Mouse (Mus musculus) MEL (cell line): ENCODE data around the gene Hoxc6. TPM values are rescaled to one million over a fixed set of nuclear protein-coding genes. Genes with fewer than 3 reads are reported as not detected.

Experiments
- DNase-seq: peaks from one replicate; pipeline ENCODE4 v3.0.0; 2011; ENCODE audit warnings: low read depth, low spot score
- H3K27ac ChIP-seq: 2 replicates; pipeline ENCODE4 v1.5.1; 2012; ENCODE audit warnings: low read depth, mild to moderate bottlenecking, control low read depth, low read length, moderate library complexity; ENCODE audit not compliant: control insufficient read depth
- H3K27me3 ChIP-seq, 2 experiments: fragments of 150-350 bp in 1 of 2; sonication (generic) in 1 of 2; 2 replicates each; pipeline ENCODE4 v1.6.1; 2012; ENCODE audit warnings: low read length in 2 of 2, mild to moderate bottlenecking in 2 of 2, improper control_type of control experiment in 1 of 2, moderate library complexity in 1 of 2; ENCODE audit not compliant: insufficient read depth in 2 of 2, control insufficient read depth in 1 of 2
- H3K36me3 ChIP-seq, 2 experiments: 2 replicates each; pipeline ENCODE4 v1.6.1; 2012 to 2014; ENCODE audit warnings: low read length in 2 of 2, improper control_type of control experiment in 1 of 2, inconsistent platforms in 1 of 2, mild to moderate bottlenecking in 1 of 2; ENCODE audit not compliant: insufficient read depth in 2 of 2, control insufficient read depth in 1 of 2
- H3K4me1 ChIP-seq, 2 experiments: fragments of 150-350 bp in 1 of 2; sonication (generic) in 1 of 2; 2 replicates each; pipeline ENCODE4 v1.6.1; 2012; ENCODE audit warnings: low read length in 2 of 2, improper control_type of control experiment in 1 of 2, mild to moderate bottlenecking in 1 of 2; ENCODE audit not compliant: insufficient read depth in 2 of 2, control insufficient read depth in 1 of 2
- H3K4me3 ChIP-seq, 2 experiments: fragments of 150-350 bp in 1 of 2; sonication (generic) in 1 of 2; 2 replicates each; pipeline ENCODE4 v1.5.1; 2012; ENCODE audit warnings: low read depth in 2 of 2, low read length in 2 of 2, mild to moderate bottlenecking in 2 of 2, moderate library complexity in 2 of 2, control low read depth in 1 of 2, improper control_type of control experiment in 1 of 2; ENCODE audit not compliant: control insufficient read depth in 1 of 2, insufficient read depth in 1 of 2
- H3K79me2 ChIP-seq: 2 replicates; pipeline ENCODE4 v1.6.1; 2012; ENCODE audit warnings: mild to moderate bottlenecking, low read length, moderate library complexity; ENCODE audit not compliant: control insufficient read depth, poor library complexity, insufficient read depth
- H3K9ac ChIP-seq: 2 replicates; pipeline ENCODE4 v1.6.1; 2012; ENCODE audit warnings: low read depth, mild to moderate bottlenecking, control low read depth, low read length, moderate library complexity; ENCODE audit not compliant: control insufficient read depth, poor library complexity, severe bottlenecking
- H3K9me3 ChIP-seq: fragments of 150-350 bp; sonication (generic); replicated peaks from 2 replicates; pipeline ENCODE4 v1.6.1; 2012; ENCODE audit warnings: mild to moderate bottlenecking, low read length, improper control_type of control experiment, moderate library complexity; ENCODE audit not compliant: insufficient read depth
- CTCF ChIP-seq, 3 experiments: IDR thresholded peaks in 2 of 3; conservative IDR thresholded peaks in 1 of 3; 2 replicates each; pipeline ENCODE4 v1.5.1; 2011 to 2012; ENCODE audit warnings: low read length in 3 of 3, low read depth in 2 of 3, mild to moderate bottlenecking in 2 of 3, improper control_type of control experiment in 1 of 3, inconsistent platforms in 1 of 3, mixed read lengths in 1 of 3, moderate library complexity in 1 of 3; ENCODE audit not compliant: control insufficient read depth in 1 of 3, insufficient read depth in 1 of 3, poor library complexity in 1 of 3, severe bottlenecking in 1 of 3
- E2F4 ChIP-seq: IDR thresholded peaks from 2 replicates; pipeline ENCODE4 v1.6.1; 2011; ENCODE audit warnings: low read depth, low read length, improper control_type of control experiment, borderline replicate concordance
- ELF1 ChIP-seq: IDR thresholded peaks from 2 replicates; pipeline ENCODE4 v1.6.1; 2014; ENCODE audit warnings: low read depth, mild to moderate bottlenecking, inconsistent platforms, low read length, improper control_type of control experiment, moderate library complexity
- EP300 ChIP-seq, 2 experiments: IDR thresholded peaks; 2 replicates each; pipeline ENCODE4 v1.6.1; 2011; ENCODE audit warnings: improper control_type of control experiment in 2 of 2, low read length in 2 of 2, low read depth in 1 of 2, mild to moderate bottlenecking in 1 of 2
- ETS1 ChIP-seq: IDR thresholded peaks from 2 replicates; pipeline ENCODE4 v1.6.1; 2012; ENCODE audit warnings: low read depth, mild to moderate bottlenecking, inconsistent platforms, low read length, improper control_type of control experiment, moderate library complexity
- GABPA ChIP-seq: IDR thresholded peaks from 2 replicates; pipeline ENCODE4 v1.6.1; 2012; ENCODE audit warnings: low read depth, mild to moderate bottlenecking, inconsistent platforms, low read length, improper control_type of control experiment, moderate library complexity
- GATA1 ChIP-seq: IDR thresholded peaks from 2 replicates; pipeline ENCODE4 v1.6.1; 2011; ENCODE audit warnings: low read depth, low read length, improper control_type of control experiment
- JUND ChIP-seq: IDR thresholded peaks from 2 replicates; pipeline ENCODE4 v1.6.1; 2011; ENCODE audit warnings: low read depth, mild to moderate bottlenecking, improper control_type of control experiment, low read length
- KAT2A ChIP-seq: conservative IDR thresholded peaks from 2 replicates; pipeline ENCODE4 v1.6.1; 2012; ENCODE audit warnings: low read depth, low read length, improper control_type of control experiment, inconsistent platforms
- MAFK ChIP-seq: IDR thresholded peaks from 2 replicates; pipeline ENCODE4 v1.6.1; 2011; ENCODE audit warnings: low read depth, mild to moderate bottlenecking, low read length, improper control_type of control experiment, borderline replicate concordance
- MYB ChIP-seq: IDR thresholded peaks from 2 replicates; pipeline ENCODE4 v1.6.1; 2011; ENCODE audit warnings: mild to moderate bottlenecking, low read depth, low read length, improper control_type of control experiment
- MYC ChIP-seq: IDR thresholded peaks from 2 replicates; pipeline ENCODE4 v1.6.1; 2011; ENCODE audit warnings: low read depth, mild to moderate bottlenecking, low read length, improper control_type of control experiment, moderate library complexity
- NRF1 ChIP-seq: IDR thresholded peaks from 2 replicates; pipeline ENCODE4 v1.6.1; 2014; ENCODE audit warnings: low read depth, mild to moderate bottlenecking, inconsistent platforms, low read length, improper control_type of control experiment, moderate library complexity; ENCODE audit not compliant: poor library complexity, insufficient read depth, severe bottlenecking
- POLR2A ChIP-seq, 2 experiments: IDR thresholded peaks; 2 replicates each; pipeline ENCODE4 v1.6.1; 2011 to 2012; ENCODE audit warnings: low read length in 2 of 2, mild to moderate bottlenecking in 2 of 2, control low read depth in 1 of 2, improper control_type of control experiment in 1 of 2, low read depth in 1 of 2, moderate library complexity in 1 of 2; ENCODE audit not compliant: control insufficient read depth in 1 of 2, insufficient read depth in 1 of 2, poor library complexity in 1 of 2
- POLR2AphosphoS2 ChIP-seq: IDR thresholded peaks from 2 replicates; pipeline ENCODE4 v1.6.1; 2011; ENCODE audit warnings: low read length, improper control_type of control experiment
- RAD21 ChIP-seq: IDR thresholded peaks from 2 replicates; pipeline ENCODE4 v1.6.1; 2011; ENCODE audit warnings: mild to moderate bottlenecking, low read depth, low read length, improper control_type of control experiment
- RCOR1 ChIP-seq: IDR thresholded peaks from 2 replicates; pipeline ENCODE4 v1.6.1; 2012; ENCODE audit warnings: low read depth, mild to moderate bottlenecking, inconsistent platforms, low read length, improper control_type of control experiment
- SIN3A ChIP-seq: IDR thresholded peaks from 2 replicates; pipeline ENCODE4 v1.6.1; 2012; ENCODE audit warnings: low read length, improper control_type of control experiment, inconsistent platforms
- TBP ChIP-seq: IDR thresholded peaks from 2 replicates; pipeline ENCODE4 v1.8.0; 2011; ENCODE audit warnings: low read depth, low read length, improper control_type of control experiment
- TCF12 ChIP-seq: IDR thresholded peaks from 2 replicates; pipeline ENCODE4 v1.6.1; 2014; ENCODE audit warnings: low read depth, mild to moderate bottlenecking, inconsistent platforms, low read length, improper control_type of control experiment, moderate library complexity
- UBTF ChIP-seq: IDR thresholded peaks from 2 replicates; pipeline ENCODE4 v1.6.1; 2012; ENCODE audit warnings: low read depth, mild to moderate bottlenecking, inconsistent platforms, low read length, improper control_type of control experiment, moderate library complexity, borderline replicate concordance; ENCODE audit not compliant: insufficient read depth
- USF1 ChIP-seq: IDR thresholded peaks from 2 replicates; pipeline ENCODE4 v1.6.1; 2014; ENCODE audit warnings: low read depth, mild to moderate bottlenecking, inconsistent platforms, low read length, improper control_type of control experiment, moderate library complexity
- ZC3H11A ChIP-seq: IDR thresholded peaks from 2 replicates; pipeline ENCODE4 v1.6.1; 2012; ENCODE audit warnings: low read depth, mild to moderate bottlenecking, inconsistent platforms, low read length, improper control_type of control experiment
- polyA plus RNA-seq, 2 experiments: library from polyadenylated mRNA; stranded (reverse) in 1 of 2; unstranded in 1 of 2; fragments of >175 nt in 1 of 2; fragments of >200 nt in 1 of 2; gene quantifications; 2 replicates each; pipeline versions ENCODE4 v1.2.1 to v1.2.4; 2012; ENCODE audit warnings: low replicate concordance in 2 of 2, low read depth in 1 of 2; ENCODE audit not compliant: insufficient read length in 2 of 2, insufficient read depth in 1 of 2, missing spikeins in 1 of 2
- total RNA-seq: library from RNA; depleted of rRNA; stranded (reverse); fragments of 300-350 nt; gene quantifications from 2 replicates; pipeline ENCODE4 v1.2.3, GENCODE M21; 2012

Gene Hoxc6
- total and polyA plus RNA-seq, 3 experiments = 2.3 to 9.4 TPM; not detected in 1

- TF ChIP-seq RAD21 (no peak), MAFK (no peak), CTCF (IDR thresholded peaks at IDR 0.05 in 2 of 3, conservative IDR thresholded peaks at IDR 0.05 in 1 of 3; ENCODE audit: control insufficient read depth in 1 of 3, insufficient read depth in 1 of 3, low read depth in 2 of 3, low read length in 3 of 3, poor library complexity in 1 of 3, severe bottlenecking in 1 of 3) (no peak), USF1 (no peak), TCF12 (no peak), MYC (no peak), KAT2A (no peak), NRF1 (no peak), GABPA (no peak), SIN3A (no peak), JUND (no peak)
- TF ChIP-seq, all 39 proteins: peak for 0
- no peak overlapping the region for H3K4me3 ChIP-seq
- H3K27me3 ChIP-seq = no peaks in the 10 kb centered on the region
- H3K36me3 ChIP-seq = peaks cover 0 to 36% of the 10 kb centered on the region in 2 experiments; a peak in 2 of 4 replicates
- no peak for DNase-seq
- H3K9me3 ChIP-seq = no peaks in the 10 kb centered on the region
- H3K79me2 ChIP-seq = peaks cover 23% of the 10 kb centered on the region
- no peak overlapping the region for H3K27ac ChIP-seq
- peaks cover 24 to 43% of the 10 kb centered on the region in 2 experiments for H3K4me1 ChIP-seq
- H3K9ac ChIP-seq = no peak overlapping the region
These were observed 7.3 kb downstream of the Hoxc6 start for GRCm38 (mm10) chr15:103005308-103005707.

- Histone ChIP-seq H3K27ac (no peak overlapping the region), H3K4me3 (no peak overlapping the region), H3K4me1 (peaks cover 24 to 43% of the 10 kb centered on the region in 2 experiments), H3K9me3 (no peaks in the 10 kb centered on the region), H3K27me3 (no peaks in the 10 kb centered on the region), H3K36me3 (peaks cover 0 to 36% of the 10 kb centered on the region in 2 experiments; a peak in 2 of 4 replicates), H3K9ac (no peak overlapping the region), H3K79me2 (peaks cover 18% of the 10 kb centered on the region)
- no peak for TF ChIP-seq MAFK
- TF ChIP-seq TCF12 = no peak
- TF ChIP-seq USF1 = no peak
- TF ChIP-seq POLR2A (IDR thresholded peaks at IDR 0.05; ENCODE audit: control insufficient read depth in 1 of 2, insufficient read depth in 1 of 2, low read depth in 1 of 2, low read length in 2 of 2, poor library complexity in 1 of 2) = no peak
- no peak for TF ChIP-seq E2F4
- no peak for DNase-seq
These were observed 7.7 kb downstream of the Hoxc6 start for GRCm38 (mm10) chr15:103005797-103006196.

- Histone ChIP-seq H3K79me2 (peaks cover 14% of the 10 kb centered on the region), H3K27ac (no peak overlapping the region), H3K9ac (no peak overlapping the region), H3K4me1 (peaks cover 20 to 38% of the 10 kb centered on the region in 2 experiments), H3K9me3 (no peaks in the 10 kb centered on the region), H3K36me3 (peaks cover 0 to 33% of the 10 kb centered on the region in 2 experiments; a peak in 2 of 4 replicates), H3K27me3 (no peaks in the 10 kb centered on the region), H3K4me3 (no peak overlapping the region)
- no peak for TF ChIP-seq RCOR1
- no peak for TF ChIP-seq MYB
- TF ChIP-seq EP300 (IDR thresholded peaks at IDR 0.05; ENCODE audit: low read depth in 1 of 2, low read length in 2 of 2) = no peak; a peak in 1 of 4 replicates
- TF ChIP-seq POLR2AphosphoS2 = no peak
- no peak for TF ChIP-seq GATA1
- TF ChIP-seq ZC3H11A = no peak
- TF ChIP-seq ETS1 = no peak
- TF ChIP-seq ELF1 = no peak
- TF ChIP-seq GABPA = no peak
- TF ChIP-seq TBP = no peak
- TF ChIP-seq UBTF = no peak
- no peak for DNase-seq
These were observed 8.3 kb downstream of the Hoxc6 start for GRCm38 (mm10) chr15:103006326-103006725.
